Mouse (Mus musculus) heart, embryonic 15.5 days (tissue): ENCODE data around the gene Olfr541. TPM values are rescaled to one million over a fixed set of nuclear protein-coding genes. Genes with fewer than 3 reads are reported as not detected.
A peak's percentile ranks its signal among the peaks of the same experiment; 100 is the strongest.
"Not testable (repeated sequence)": the region's sequence is repeated elsewhere in the genome, so short reads cannot be mapped to it uniquely, and the experiment has no call there.

Experiments used
- ATAC-seq: fragments of 200-750 bp; cut with Nextera tagmentation; replicated peaks from 2 replicates; pipeline ENCODE4 v1.8.0; 2017; ENCODE audit warnings: low read depth, moderate TSS enrichment; ENCODE audit not compliant: insufficient number of reproducible peaks, insufficient read depth, low FRiP score
- H3K27ac ChIP-seq: fragments of 300-500 bp; sonication (generic); 2 replicates; pipeline ENCODE4 v1.5.1; 2015; ENCODE audit warnings: mild to moderate bottlenecking, inconsistent platforms
- H3K27me3 ChIP-seq: fragments of 300-500 bp; sonication (generic); 2 replicates; pipeline ENCODE4 v1.6.1; 2015; ENCODE audit warnings: inconsistent platforms
- H3K36me3 ChIP-seq: fragments of 300-500 bp; sonication (generic); 2 replicates; pipeline ENCODE4 v1.6.1; 2015; ENCODE audit warnings: mild to moderate bottlenecking, inconsistent platforms
- H3K4me1 ChIP-seq: fragments of 300-500 bp; sonication (generic); replicated peaks from 2 replicates; pipeline ENCODE4 v1.6.1; 2015; ENCODE audit warnings: inconsistent platforms
- H3K4me2 ChIP-seq: fragments of 300-500 bp; sonication (generic); 2 replicates; pipeline ENCODE4 v1.6.1; 2015; ENCODE audit warnings: inconsistent platforms, mild to moderate bottlenecking, moderate library complexity
- H3K4me3 ChIP-seq: fragments of 300-500 bp; sonication (generic); 2 replicates; pipeline ENCODE4 v1.5.1; 2015; ENCODE audit warnings: mild to moderate bottlenecking, inconsistent platforms
- H3K9ac ChIP-seq: fragments of 300-500 bp; sonication (generic); 2 replicates; pipeline ENCODE4 v1.6.1; 2015; ENCODE audit warnings: mild to moderate bottlenecking, inconsistent platforms
- H3K9me3 ChIP-seq: fragments of 300-500 bp; sonication (generic); replicated peaks from 2 replicates; pipeline ENCODE4 v1.6.1; 2016; ENCODE audit warnings: inconsistent platforms
- WGBS: fragments of 180-500 bp; shearing (Covaris S2); methylation state at CpG from one replicate; pipeline ENCODE4 v1.1.7; 2015; ENCODE audit warnings: mixed read lengths; 5-methylcytosine and 5-hydroxymethylcytosine counted together
- polyA plus RNA-seq: library from polyadenylated mRNA; unstranded; fragments of >200 nt; fragmentation: Nextera tagmentation; extraction: Ambion mirVana; gene quantifications from 2 replicates; pipeline ENCODE4 v1.2.1, GENCODE M21; 2015

Gene Olfr541
- polyA plus RNA-seq: not detected in 2 replicates

DNA sequence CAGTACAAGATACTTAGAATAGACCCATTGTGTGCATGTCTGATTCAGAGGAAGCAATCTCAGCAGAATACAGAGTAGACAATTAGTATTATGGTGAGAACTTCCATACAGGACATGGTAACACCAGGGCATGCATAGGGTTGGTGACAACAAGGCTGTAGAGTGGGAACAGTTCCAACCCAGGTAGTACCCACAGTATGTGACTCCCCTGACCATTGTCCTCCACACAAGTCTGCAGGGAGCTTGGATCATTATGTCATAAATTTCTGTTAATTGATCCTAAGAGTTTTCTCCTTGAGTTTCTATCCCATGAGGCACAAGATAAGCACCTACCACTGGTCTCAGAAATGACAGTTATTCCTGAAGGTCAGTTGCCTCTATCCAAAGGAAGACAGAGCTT is at the start of gene Olfr541:
Olfr541 (plus strand) TSS at position 301 of the 400 bp plus-strand sequence.
- no peak within 1 kb of the TSS for H3K4me3 ChIP-seq
- H3K9ac ChIP-seq: no peak within 1 kb of the TSS
- ATAC-seq: no peak
- no peaks in the 10 kb centered on the region for H3K4me1 ChIP-seq
- H3K36me3 ChIP-seq: no peaks in the 10 kb centered on the region
- no peaks in the 10 kb centered on the region for H3K27me3 ChIP-seq
- H3K4me2 ChIP-seq: no peak within 1 kb of the TSS
- no peak within 1 kb of the TSS for H3K27ac ChIP-seq
- no peaks in the 10 kb centered on the region for H3K9me3 ChIP-seq

DNA sequence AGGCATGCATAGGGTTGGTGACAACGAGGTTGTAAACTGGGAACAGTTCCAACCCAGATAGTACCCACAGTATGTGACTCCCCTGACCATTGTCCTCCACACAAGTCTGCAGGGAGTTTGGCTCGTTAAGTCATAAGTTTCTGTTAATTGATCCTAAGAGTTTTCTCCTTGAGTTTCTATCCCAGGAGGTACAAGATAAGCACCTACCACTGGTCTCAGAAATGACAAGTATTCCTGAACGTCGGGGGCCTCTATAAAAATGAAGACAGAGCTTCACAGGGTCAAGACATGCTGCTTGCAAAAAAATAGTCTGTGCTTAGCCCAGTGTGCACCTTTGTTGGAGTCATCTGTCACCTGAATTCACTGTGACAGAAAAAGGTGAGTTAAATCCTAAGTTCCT is 37.4 kb upstream of the Olfr541 start, which contains the start of gene Olfr539:
Olfr539 (plus strand) TSS at position 301 of the 400 bp plus-strand sequence.
- Histone ChIP-seq H3K4me1 (no peaks in the 10 kb centered on the region), H3K9ac (no peak within 1 kb of the TSS), H3K4me3 (no peak within 1 kb of the TSS), H3K27me3 (no peaks in the 10 kb centered on the region), H3K27ac (no peak within 1 kb of the TSS), H3K9me3 (no peaks in the 10 kb centered on the region), H3K4me2 (no peak within 1 kb of the TSS), H3K36me3 (no peaks in the 10 kb centered on the region)
- ATAC-seq: no peak
- 58% methylated on average over 4 of the region's 4 CpGs for WGBS

DNA sequence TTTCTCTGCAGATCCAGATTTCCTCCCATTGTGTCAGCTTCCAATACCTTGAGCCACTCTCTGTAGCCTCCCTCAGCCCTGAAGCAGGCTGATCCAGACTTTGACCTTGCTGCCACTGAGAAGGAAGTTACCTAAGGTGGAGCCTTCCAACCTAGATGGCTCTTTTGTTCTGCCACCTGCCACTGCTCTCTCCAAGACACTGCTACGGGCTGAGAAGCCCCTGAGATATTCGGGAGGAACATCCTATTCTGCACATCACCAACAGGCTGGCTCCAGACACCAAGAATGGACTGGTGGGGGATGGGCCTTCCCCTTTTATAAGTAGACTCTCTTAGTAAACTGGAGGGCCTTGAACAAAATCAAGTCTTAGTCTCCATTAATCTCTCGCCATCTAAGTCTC is 26.4 kb upstream of the Olfr541 start:
- not testable (repeated sequence) for ATAC-seq
- 74% methylated on average over 3 of the region's 3 CpGs for WGBS

DNA sequence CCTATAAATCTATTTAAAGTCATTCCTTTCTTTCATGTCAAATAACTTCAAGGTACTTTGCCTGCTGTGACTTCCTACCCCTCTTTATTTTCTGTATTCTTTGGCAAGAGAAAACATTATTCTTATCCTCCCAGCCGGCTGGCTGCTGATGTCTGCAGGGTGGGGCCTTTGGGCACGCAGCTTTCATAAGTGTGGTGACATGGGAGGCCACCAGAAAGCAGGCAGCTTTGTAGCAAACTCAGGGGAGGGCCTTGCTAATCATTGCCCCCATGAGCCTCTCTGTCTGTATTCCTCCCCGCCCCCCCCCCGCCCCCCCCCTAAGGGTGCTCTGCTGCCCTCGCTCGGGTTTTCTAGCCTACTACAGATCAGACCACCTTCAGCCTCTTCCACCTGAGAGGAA is 21.2 kb upstream of the Olfr541 start:
- Histone ChIP-seq H3K27me3 (no peaks in the 10 kb centered on the region), H3K4me3 (no peak overlapping the region), H3K9me3 (0 out of 2 replicates have a peak, but pooled peaks cover 3% of the 10 kb centered on the region), H3K9ac (no peak overlapping the region), H3K27ac (no peak overlapping the region), H3K4me1 (no peaks in the 10 kb centered on the region), H3K36me3 (no peaks in the 10 kb centered on the region), H3K4me2 (peak overlapping the region; percentile 39)
- WGBS: under 1% methylated on average over 6 of the region's 6 CpGs
- no peak for ATAC-seq

More for the DNA sequence above, 26.4 kb upstream of the Olfr541 start:
- H3K4me3 ChIP-seq, H3K27me3 ChIP-seq, H3K9me3 ChIP-seq, H3K27ac ChIP-seq, H3K4me2 ChIP-seq, H3K36me3 ChIP-seq, H3K9ac ChIP-seq, H3K4me1 ChIP-seq: not testable (repeated sequence)

DNA sequence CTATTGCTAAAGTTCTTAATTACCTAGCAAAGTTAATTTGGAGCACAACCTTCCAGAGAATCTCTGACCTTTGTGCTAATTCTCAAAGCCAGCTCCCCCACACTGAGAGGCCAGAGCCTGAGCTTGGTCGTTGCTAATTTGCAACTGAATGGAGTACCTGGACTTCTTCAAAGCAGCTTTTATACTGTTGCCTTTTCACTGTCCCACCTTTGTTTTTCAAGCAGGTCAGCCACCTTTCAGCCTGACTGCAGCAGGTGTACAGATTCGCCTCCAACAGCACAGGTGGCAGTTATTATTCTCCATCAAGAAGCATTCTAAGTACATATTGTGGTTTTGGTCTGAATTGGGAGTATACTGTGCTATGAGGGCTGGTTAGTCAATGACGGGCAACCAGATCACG is 17.5 kb upstream of the Olfr541 start:
- not testable (repeated sequence) for H3K27me3 ChIP-seq, H3K4me1 ChIP-seq, H3K9me3 ChIP-seq, H3K9ac ChIP-seq, ATAC-seq, H3K27ac ChIP-seq, H3K4me2 ChIP-seq, H3K4me3 ChIP-seq, H3K36me3 ChIP-seq
- 62% methylated on average over 4 of the region's 4 CpGs for WGBS

DNA sequence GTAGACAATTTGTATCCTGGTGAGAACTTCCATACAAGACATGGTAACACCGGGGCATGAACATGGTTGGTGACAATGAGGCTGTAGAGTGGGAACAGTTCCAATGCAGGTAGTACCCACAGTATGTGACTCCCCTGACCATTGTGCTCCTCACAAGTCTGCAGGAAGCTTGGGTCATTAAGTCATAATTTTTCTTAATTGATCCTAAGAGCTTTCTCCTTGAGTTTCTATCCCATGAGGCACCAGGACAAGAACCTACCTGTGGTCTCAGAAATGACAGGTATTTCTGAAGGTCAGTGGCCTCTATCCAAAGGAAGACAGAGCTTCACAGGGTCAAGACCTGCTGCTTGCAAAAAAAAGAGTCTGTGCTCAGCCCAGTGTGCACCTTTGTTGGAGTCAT is 15.4 kb upstream of the Olfr541 start, which contains the start of gene Olfr45:
Olfr45 (plus strand) TSS at position 301 of the 400 bp plus-strand sequence.
- H3K4me1 ChIP-seq: no peaks in the 10 kb centered on the region
- H3K4me2 ChIP-seq: no peak within 1 kb of the TSS
- no peak within 1 kb of the TSS for H3K27ac ChIP-seq
- WGBS: 82% methylated on average over 1 of the region's 1 CpGs
- H3K9me3 ChIP-seq: 0 out of 2 replicates have a peak, but pooled peaks cover 3% of the 10 kb centered on the region
- H3K27me3 ChIP-seq: no peaks in the 10 kb centered on the region
- no peak for ATAC-seq
- H3K9ac ChIP-seq: no peak within 1 kb of the TSS
- H3K36me3 ChIP-seq: no peaks in the 10 kb centered on the region
- no peak within 1 kb of the TSS for H3K4me3 ChIP-seq

DNA sequence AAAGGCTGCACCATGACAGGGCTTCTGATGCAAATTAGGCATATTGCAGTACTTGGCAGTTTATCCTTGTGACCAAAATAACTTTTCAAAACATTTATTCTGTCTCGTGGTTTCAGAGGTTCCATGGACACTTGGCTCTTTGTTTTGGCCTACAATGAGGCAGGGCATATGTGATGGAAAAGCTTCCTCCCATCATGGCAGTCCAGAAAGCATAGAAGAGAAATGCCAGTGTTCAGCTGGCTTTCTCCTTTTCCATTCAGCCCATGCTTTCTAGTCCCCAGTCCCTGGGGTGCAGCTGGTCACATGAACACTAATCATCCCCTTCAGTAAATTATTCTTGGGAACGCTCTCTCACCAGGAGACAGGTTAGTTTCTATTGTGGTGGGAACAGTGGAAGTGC is 9.3 kb downstream of the Olfr541 start:
- H3K4me1 ChIP-seq: no peaks in the 10 kb centered on the region
- H3K9ac ChIP-seq: no peak overlapping the region
- H3K27ac ChIP-seq: no peak overlapping the region
- WGBS: 60% methylated on average over 2 of the region's 2 CpGs
- H3K36me3 ChIP-seq: no peaks in the 10 kb centered on the region
- no peak for ATAC-seq
- no peak overlapping the region for H3K4me3 ChIP-seq
- H3K27me3 ChIP-seq: no peaks in the 10 kb centered on the region
- no peak overlapping the region for H3K4me2 ChIP-seq
- H3K9me3 ChIP-seq: no peaks in the 10 kb centered on the region

DNA sequence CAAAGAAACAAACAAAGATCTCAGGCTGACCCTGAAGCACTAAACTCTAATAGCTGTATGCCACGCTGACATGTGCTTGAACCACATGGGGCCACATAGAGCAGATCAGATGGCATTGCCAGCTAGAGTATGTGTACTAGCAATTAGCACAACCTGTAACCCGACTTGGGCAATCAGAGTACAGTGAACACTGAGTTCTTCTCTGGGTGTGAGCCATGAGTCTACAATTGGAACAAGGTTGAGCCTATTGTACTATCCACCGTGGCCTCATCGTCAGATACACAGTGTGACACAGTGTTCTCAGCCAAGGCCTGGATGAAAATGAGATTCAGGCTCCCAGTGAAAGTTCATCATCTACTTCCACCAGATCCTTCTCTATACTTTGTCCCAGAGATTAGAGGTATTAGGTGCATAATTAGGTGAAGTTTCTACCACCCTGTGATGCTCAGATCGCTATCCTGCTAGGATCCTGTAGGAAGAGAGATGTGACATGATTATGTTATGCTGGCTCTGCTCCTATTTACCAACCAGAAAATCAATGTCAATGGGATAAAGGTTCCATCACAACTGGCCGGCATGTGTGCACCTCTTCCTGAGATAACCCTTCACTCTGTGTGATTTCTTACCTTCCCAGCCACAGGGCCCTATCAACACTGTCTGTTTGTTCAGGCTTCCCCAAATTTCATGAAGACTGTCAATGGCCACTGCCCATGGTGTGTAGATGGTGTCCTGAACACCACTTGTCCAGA is 10.6 kb downstream of the Olfr541 start:
- Histone ChIP-seq H3K4me2 (no peak overlapping the region), H3K4me3 (no peak overlapping the region), H3K27me3 (no peaks in the 10 kb centered on the region), H3K9ac (no peak overlapping the region), H3K36me3 (no peaks in the 10 kb centered on the region), H3K27ac (no peak overlapping the region), H3K9me3 (no peaks in the 10 kb centered on the region), H3K4me1 (no peaks in the 10 kb centered on the region)
- 70% methylated on average over 6 of the region's 6 CpGs for WGBS
- ATAC-seq: no peak

DNA sequence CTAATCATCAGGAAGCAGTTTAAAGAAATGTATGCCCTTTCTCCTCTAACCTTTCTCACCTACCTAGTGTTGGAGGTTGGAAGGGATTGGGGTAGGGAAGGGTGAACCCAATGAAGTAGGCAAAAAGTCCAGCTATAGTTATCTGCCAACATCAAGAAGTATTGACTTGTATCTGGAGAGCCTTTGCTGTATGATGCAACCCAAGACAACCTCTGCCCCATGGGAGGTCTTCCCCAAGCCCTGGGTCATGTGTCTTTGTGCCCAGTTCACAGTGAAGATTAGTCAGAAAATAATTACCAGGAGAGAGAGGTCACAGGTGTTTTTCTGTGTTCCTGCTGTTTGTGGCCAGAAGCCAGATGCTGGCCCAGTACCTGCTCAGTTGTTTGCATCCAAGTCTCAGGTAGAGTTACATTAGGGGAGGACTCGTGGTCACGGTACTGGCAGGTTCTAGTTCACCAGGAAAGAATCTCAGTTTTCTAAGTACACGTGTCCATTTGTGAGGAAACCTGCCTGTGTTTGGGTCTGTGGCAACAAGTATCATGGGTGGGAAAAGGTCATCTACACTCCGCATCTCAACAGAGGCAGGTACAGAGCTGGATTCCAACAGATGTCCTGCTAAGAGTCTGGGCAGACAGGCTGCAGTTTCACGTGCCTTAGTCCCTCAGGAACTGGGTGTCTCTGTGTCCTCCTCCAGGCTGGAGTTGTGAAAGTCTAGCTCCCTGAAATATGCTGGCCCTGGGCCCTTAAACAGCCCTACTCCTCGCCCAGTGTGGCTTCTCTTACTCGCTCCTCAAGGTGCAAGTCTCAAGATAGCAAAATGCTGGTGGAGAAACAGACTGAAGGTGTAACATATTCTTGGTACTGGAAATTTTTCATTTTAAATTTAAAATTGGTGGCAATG is 20.3 kb downstream of the Olfr541 start:
- no peak overlapping the region for H3K9ac ChIP-seq
- H3K9me3 ChIP-seq: no peaks in the 10 kb centered on the region
- H3K4me3 ChIP-seq: no peak overlapping the region
- 71% methylated on average over 7 of the region's 7 CpGs for WGBS
- no peak overlapping the region for H3K4me2 ChIP-seq
- no peak for ATAC-seq
- no peaks in the 10 kb centered on the region for H3K27me3 ChIP-seq
- H3K36me3 ChIP-seq: no peaks in the 10 kb centered on the region
- H3K4me1 ChIP-seq: no peaks in the 10 kb centered on the region
- H3K27ac ChIP-seq: no peak overlapping the region

DNA sequence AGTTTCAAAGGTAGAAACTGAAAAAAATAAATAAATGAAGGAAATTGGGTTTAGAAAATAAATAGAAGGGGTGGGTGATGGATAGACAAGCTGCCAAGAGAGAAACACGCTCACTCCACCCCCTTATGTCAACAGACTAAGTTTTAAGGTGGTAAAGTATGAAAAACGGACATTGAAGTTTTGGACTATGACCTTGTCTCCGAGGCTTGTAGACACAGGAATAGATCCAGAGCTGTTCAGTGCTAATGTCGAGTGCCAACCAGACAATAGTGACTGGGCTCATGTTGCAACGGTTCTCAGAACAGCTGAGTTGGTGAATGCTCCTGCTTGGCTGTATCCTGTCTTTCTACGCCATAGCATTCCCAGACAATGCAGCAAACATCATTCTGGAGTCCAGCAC is 24.0 kb downstream of the Olfr541 start:
- Histone ChIP-seq H3K36me3 (no peaks in the 10 kb centered on the region), H3K9ac (no peak overlapping the region), H3K27me3 (no peaks in the 10 kb centered on the region), H3K4me2 (no peak overlapping the region), H3K27ac (no peak overlapping the region), H3K4me3 (no peak overlapping the region), H3K4me1 (no peaks in the 10 kb centered on the region), H3K9me3 (no peaks in the 10 kb centered on the region)
- WGBS: 71% methylated on average over 6 of the region's 6 CpGs
- ATAC-seq: no peak

DNA sequence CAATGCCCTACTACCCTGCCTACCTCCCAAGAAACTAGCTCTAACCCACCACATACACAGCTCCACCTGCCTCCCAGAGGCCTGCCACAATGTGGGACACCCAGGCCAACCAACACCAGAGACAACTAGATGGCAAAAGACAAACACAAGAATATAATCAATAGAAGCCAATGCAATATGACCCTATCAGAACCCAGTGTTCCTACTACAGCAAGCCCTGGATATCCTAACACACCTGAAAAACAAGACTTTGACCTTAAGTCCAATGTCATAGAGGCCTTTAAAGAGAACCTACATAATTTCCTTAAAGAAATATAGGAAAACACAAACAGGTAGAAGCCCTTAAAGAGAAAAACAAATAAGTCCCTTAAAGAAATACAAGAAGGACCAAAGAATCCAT is 28.5 kb downstream of the Olfr541 start:
- no peak overlapping the region for H3K4me3 ChIP-seq
- no peak overlapping the region for H3K9ac ChIP-seq
- H3K4me1 ChIP-seq: no peaks in the 10 kb centered on the region
- no peaks in the 10 kb centered on the region for H3K27me3 ChIP-seq
- ATAC-seq: no peak
- no peaks in the 10 kb centered on the region for H3K9me3 ChIP-seq
- no peak overlapping the region for H3K4me2 ChIP-seq
- no peak overlapping the region for H3K27ac ChIP-seq
- H3K36me3 ChIP-seq: no peaks in the 10 kb centered on the region
